Mouse (Mus musculus): ENCODE results near the gene Gm3233.
"Not testable (repeated sequence)": the region's sequence is repeated elsewhere in the genome, so short reads cannot be mapped to it uniquely, and the experiment has no call there.

Gene Gm3233

DNA sequence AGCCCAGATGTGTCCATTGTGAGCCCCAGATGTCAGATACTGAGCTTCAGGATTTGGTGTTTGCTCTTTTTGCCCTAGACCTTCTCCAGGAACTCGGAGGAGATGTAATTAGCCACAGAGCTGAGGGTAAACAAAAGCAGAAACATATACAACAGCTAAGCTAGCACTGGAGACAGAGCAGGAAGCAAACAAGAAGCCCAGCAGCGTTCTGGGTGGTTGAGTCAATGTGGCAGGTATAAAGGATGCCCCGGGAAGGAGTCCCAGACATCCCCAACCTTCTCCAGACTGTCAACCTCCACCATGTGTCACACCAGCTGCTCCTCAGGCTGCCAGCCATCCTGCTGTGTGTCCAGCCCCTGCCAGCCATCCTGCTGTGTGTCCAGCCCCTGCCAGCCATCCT is 33.3 kb downstream of the Gm3233 start, which contains the start of gene Gm10100:
TSS of gene Gm10100 (plus strand) at position 301 of the 400 bp plus-strand sequence.
- no peak for DNase-seq

DNA sequence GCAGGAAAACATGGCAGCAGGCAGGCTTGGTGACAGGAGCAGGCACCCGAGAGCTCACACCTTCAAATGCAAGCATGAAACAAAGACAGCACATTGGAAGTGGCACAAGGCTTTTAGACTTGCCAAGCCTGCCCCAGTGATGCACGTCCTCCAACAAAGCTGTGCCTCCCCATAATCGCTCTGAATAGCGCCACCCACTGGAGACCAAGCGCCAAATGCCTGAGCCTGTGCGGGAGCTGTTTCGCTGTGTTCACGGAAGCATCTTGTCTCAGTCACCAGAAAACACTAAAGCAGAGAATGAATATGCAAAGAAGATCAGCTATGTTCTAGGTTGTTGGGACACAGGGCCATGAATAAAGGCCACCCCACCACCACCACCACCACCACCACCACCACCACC is 34.6 kb downstream of the Gm3233 start:
- DNase-seq, result no peak

DNA sequence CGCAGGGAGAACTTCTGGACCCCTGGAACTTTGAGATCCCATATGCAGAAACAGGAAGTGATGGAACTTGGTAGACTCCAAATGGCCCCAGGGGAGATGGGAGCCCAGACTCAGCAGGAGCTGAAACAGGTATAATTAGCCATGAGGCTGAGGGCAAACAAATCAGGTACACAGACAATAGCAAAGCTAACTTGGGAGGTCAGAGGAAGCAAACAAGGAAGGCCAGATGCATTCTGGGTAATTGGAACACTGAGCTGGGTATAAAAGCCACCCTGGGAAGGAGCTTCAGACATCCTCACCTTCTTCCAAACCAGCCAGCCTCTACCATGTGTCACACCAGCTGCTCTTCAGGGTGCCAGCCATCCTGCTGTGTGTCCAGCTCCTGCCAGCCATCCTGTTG is 39.2 kb downstream of the Gm3233 start, which contains the start of gene Krtap12-1:
TSS of gene Krtap12-1 (plus strand) at position 301 of the 400 bp plus-strand sequence.
- DNase-seq, result not testable (repeated sequence)

DNA sequence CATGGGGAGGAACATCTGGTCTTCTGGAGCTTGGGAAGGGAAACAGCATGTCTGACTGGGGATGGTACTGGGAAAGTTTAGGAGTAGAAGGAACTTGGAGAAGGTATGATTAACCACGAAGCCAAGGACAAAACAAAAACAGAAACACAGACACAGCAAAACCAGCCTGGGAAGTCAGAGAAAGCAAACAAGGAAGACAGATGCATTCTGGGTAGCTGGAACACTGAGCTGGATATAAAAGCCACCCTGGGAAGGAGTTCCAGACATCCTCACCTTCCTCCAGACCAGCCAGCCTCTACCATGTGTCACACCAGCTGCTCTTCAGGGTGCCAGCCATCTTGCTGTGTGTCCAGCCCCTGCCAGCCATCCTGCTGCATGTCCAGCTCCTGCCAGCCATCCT is 44.0 kb downstream of the Gm3233 start, which contains the start of gene Gm10142:
TSS of gene Gm10142 (plus strand) at position 301 of the 400 bp plus-strand sequence.
- DNase-seq, result no peak

- no peak for DNase-seq
Observed at GRCm38 (mm10) chr10:77713734-77714133, 45.7 kb downstream of the Gm3233 start.

- not testable (repeated sequence) for DNase-seq
Observed at GRCm38 (mm10) chr10:77711157-77711556, 48.3 kb downstream of the Gm3233 start, which contains the start of gene Gm10024. Gene Gm10024 (plus strand): TSS chr10:77711457.

DNA sequence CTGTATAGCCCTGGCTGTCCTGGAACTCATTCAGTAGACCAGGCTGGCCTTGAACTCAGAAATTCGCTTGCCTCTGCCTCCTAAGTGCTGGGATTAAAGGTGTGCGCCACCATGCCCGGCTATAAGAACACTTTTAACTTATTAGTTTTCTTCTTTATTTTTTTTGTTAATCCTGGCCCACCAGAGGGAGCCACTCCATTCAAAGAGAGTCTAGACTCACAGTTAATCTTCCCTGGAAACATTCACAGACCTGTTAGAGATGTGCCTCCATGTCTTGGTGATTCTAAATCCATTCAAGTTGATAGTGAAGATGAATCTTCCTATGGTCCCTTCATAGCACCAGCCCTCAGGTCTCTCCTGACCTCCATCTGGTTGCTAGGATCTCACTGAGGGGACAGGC is 49.7 kb downstream of the Gm3233 start:
- DNase-seq, result no peak
